Mouse (Mus musculus): ENCODE measurements around the gene Blvrb. TPM values are rescaled to one million over a fixed set of nuclear protein-coding genes. Genes with fewer than 3 reads are reported as not detected.
A peak's percentile ranks its signal among the peaks of the same experiment; 100 is the strongest.

Gene Blvrb
- total RNA-seq, 2 experiments from 2014 or later: 38.2 to 40.8 TPM

DNA sequence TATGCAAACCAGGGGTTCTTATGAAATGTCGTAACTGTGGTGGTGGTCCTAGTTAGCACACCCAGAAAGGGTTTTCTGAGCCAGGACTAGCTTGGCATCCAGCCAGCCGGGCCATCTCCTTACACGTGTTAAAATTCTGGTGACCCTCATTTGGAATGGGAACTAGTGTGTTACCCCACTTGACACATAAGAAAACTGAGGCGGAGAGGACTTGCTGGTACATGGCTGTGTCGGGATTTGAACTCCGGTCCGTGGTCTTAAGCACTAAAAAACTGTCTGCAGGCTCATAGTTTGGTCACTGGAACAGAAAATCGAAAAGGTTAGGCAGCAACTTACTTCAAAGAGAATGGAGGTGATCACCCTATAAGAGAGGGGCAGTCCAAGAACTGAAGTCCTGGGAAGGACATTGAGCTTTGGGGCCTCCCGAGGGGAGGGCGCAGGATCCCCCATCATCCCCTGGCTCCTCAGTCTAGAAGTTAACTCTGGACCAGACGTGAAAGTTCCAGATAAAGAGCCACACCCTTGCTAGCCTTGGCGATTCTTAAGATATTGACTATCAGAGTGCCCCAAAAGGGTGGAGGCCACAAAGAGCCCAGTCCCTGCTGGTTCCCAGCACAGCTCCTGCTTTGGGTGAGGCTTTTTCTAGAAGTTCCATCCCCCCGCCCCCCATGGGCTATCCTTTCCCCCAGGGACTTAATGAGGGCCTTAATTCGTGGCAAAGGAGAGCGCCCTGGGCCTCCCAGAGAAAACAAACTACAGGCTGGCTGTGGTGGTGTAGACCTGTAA lies 836 bp downstream of the Blvrb start:
- intact Hi-C loops (cut with DNase I): loop anchor here (1.0 to 5.0 kb wide), 2 partner anchors 24 to 111 kb away; partner anchors contain the start of gene Ltbp4
- DNase-seq: peak; percentile 12 to 21

- peak; percentile 75 to 89 for DNase-seq
- intact Hi-C loops (cut with DNase I): loop anchor here (5.0 kb wide), 1 partner anchor 112 kb away; the partner anchor contains the start of gene Ltbp4
Observed at GRCm38 (mm10) chr7:27449256-27449862, 1.6 kb downstream of the Blvrb start.

DNA sequence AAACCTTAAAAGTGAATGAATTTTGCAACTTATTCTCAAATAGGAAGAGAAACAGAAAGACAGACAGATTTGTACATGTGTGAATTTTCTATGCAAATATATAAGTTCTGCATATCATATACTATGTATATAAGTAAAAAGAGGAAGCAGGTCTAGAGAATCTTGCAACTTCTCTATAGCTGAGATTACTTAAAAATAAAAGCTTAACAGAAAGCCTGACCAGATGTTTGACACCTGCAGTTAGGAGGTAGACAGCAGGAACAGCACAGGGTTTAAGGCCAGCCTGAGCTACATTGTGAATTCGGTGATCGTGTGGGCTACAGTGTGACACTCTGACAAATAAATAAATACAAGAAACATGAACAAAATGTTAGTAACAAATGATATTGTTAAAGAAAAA lies 3.6 kb downstream of the Blvrb start:
- no peak for DNase-seq
- intact Hi-C loops (cut with DNase I): no loop called here

DNA sequence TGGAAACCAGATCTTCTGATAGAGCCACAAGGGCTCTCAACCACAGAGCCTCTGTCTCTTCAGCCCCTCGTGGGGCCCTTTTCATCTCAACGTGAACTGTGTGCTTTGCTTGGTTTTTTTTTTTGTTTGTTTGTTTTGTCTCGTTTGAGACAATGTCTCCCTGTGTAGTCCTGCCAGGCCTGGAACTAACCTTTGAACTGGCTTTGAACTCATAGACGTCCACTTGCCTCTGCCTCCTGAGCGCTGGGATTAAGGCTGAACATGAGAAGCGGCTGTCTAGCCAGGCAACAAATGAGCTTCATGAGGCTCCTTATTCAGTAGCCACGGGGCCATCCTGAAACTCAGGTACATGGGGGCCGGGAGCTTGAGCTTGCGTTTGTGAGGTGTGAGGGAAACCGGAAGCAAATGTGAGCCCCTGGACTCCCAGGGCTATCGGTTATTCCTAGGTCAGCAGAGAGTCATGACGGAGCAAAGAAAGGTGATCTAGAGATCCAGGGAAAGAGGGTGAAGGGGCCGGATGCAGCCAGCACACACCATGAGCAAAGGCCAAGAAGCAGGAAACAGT lies 4.5 kb downstream of the Blvrb start:
- no peak for DNase-seq
- intact Hi-C loops (cut with DNase I): loop anchor here (2.0 kb wide), 1 partner anchor 15 kb away; no protein-coding TSS in a partner anchor

- intact Hi-C loops (cut with DNase I): no loop called here
- no peak for DNase-seq
Observed at GRCm38 (mm10) chr7:27454461-27455121, 6.8 kb downstream of the Blvrb start.

DNA sequence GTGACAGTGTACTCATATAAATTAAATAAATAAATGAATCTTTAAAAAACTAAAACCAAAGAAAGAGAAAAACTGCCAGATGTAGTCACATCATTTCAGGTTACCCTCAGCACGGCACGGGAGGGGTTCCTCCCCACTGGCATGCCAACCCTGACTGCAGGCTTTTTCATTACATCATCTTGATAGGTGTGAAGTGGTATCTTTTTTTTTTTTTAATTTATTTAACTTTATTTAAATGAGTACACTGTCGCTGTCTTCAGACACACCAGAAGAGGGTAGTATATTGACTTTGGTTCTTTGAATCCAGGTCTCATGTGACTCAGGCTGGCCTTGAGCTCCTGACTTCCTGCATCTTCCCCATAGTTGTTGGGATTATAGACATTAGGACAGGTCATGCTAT lies 7.5 kb downstream of the Blvrb start:
- intact Hi-C loops (cut with DNase I): no loop called here

DNA sequence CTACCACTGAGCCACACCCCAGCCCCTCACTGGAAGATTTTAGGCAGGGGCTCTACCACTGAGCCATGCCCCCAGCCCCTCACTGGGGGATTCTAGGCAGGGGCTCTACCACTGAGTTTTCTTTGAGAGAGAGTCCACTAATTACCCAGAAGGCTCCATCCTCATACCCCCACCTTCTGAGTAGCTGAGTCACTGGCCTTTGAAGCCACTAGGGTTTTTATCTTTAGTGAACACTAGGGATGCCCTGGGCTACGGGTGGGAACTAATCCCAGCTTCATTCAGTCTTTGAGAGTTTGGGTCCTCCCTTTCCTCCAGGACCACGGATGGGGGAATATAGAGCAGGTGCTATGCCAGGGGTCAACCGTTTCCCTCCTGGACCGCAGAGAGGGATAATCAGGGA lies 10.8 kb downstream of the Blvrb start:
- no peak for DNase-seq
- intact Hi-C loops (cut with DNase I): no loop called here

More for the DNA sequence above, 7.5 kb downstream of the Blvrb start:
- DNase-seq: no peak

GRCm38 (mm10) chr7:27459640-27460039 lies 11.9 kb downstream of the Blvrb start:
- DNase-seq: no peak
- intact Hi-C loops (cut with DNase I): no loop called here

GRCm38 (mm10) chr7:27460477-27460876 lies 12.7 kb downstream of the Blvrb start:
- no peak for DNase-seq
- intact Hi-C loops (cut with DNase I): no loop called here

- no peak for DNase-seq
- intact Hi-C loops (cut with DNase I): loop anchor here (2.0 kb wide), 1 partner anchor 15 kb away; no protein-coding TSS in a partner anchor
Observed at GRCm38 (mm10) chr7:27467648-27468047, 19.9 kb downstream of the Blvrb start.

DNA sequence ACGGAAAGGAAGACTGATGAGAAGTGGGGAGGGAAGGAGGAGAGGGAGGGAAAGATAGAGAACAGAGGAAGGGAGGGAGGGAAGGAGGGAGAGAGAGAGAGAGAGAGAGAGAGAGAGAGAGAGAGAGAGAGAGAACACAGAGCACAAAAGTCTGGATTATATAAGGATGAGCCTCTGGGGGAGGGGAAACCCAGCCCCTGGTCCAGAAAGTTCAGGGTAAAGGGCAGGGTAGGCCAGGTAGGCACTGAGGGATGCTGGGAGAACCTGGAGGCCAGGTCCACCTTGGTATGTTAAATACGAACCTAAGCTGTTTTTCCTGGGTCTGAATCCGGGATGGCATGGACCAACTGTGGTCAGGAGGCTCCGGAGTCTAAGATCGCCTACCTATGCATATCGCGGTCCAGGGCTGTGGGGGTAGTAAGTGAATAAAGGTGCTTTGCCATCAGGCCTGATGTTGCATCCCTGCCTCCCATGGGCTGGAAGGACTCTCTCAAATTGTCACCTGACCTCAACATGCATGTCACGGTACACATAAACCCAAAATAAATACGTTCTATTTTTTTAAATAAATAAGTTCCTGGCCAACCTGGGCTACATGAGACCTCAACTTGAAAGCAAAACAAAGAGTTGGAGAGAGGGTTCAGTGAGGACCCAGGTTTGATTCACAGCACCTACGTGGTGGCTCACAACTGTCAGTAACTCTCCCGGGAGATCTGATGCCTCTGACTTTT lies 23.8 kb downstream of the Blvrb start:
- intact Hi-C loops (cut with DNase I): loop anchor here (1.0 to 10.0 kb wide), 2 partner anchors 23 to 307 kb away; partner anchors contain the start of gene Egln2
- DNase-seq: no peak

- intact Hi-C loops (cut with DNase I): loop anchor here (1.0 to 10.0 kb wide), 2 partner anchors 24 to 308 kb away; partner anchors contain the start of gene Egln2
- peak in 1 of 2 experiments; percentile 47 for DNase-seq
Observed at GRCm38 (mm10) chr7:27472596-27472995, 24.8 kb downstream of the Blvrb start.

- intact Hi-C loops (cut with DNase I): loop anchor here (10.0 kb wide), 1 partner anchor 308 kb away; the partner anchor contains the start of gene Egln2
- peak; percentile 100 for DNase-seq
Observed at GRCm38 (mm10) chr7:27473156-27473834, 25.5 kb downstream of the Blvrb start, which contains the start of gene Sertad3. Sertad3 (plus strand) TSS chr7:27473768.

GRCm38 (mm10) chr7:27473835-27474489 lies 26.2 kb downstream of the Blvrb start:
- intact Hi-C loops (cut with DNase I): loop anchor here (2.0 to 10.0 kb wide), 2 partner anchors 35 to 309 kb away; partner anchors contain the start of gene Egln2
- DNase-seq: no peak

DNA sequence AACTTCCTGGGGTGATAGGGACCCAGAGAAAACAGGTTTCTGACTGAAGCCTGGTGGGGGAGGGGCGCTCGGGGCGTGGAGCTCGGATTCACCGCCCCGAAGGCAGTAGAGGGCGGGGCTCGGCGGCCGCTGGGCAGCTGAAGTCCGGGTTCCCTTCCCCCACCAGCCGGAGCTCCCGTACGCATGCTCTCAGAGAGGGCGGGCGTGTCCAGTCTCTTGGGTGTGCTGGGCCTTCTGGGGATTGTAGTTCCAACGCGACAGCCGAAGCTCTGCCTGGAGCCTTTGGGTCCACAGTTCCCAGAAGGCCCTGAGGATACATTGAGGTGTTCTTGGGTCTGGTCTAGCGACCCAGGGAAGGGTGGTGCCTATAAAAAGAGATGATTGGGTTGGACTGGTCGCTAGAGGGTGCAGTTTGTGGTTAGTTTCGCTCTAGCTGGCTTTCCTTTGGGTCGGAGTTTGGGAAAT lies 26.7 kb downstream of the Blvrb start:
- intact Hi-C loops (cut with DNase I): loop anchor here (2.0 to 10.0 kb wide), 2 partner anchors 34 to 310 kb away; partner anchors contain the start of gene Egln2
- peak; percentile 99 for DNase-seq

- intact Hi-C loops (cut with DNase I): loop anchor here (1.0 to 10.0 kb wide), 3 partner anchors 33 to 311 kb away; partner anchors contain the start of gene Egln2
- no peak for DNase-seq
Observed at GRCm38 (mm10) chr7:27475596-27475995, 27.8 kb downstream of the Blvrb start.

DNA sequence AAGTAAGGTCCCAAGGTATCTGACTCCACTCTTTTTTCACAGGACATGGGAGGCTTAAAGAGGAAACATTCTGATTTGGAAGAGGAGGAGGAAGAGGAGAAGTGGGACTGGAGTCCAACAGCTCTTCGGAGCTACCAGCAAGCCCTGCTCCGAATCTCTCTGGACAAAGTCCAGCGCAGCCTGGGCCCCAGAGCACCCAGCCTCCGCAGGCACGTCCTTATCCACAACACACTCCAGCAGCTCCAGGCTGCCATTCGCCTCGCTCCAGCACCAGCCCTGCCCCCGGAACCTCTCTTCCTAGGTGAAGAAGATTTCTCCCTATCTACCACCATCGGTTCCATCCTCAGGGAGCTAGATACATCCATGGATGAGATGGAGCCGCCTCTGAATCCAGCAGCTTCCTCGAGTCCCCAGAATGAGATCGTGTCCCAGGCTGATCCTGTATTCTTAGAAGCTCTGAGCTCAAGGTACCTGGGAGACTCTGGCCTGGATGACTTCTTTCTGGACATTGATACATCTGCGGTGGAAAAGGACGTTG lies 28.4 kb downstream of the Blvrb start:
- DNase-seq: peak; percentile 44 to 53

DNA sequence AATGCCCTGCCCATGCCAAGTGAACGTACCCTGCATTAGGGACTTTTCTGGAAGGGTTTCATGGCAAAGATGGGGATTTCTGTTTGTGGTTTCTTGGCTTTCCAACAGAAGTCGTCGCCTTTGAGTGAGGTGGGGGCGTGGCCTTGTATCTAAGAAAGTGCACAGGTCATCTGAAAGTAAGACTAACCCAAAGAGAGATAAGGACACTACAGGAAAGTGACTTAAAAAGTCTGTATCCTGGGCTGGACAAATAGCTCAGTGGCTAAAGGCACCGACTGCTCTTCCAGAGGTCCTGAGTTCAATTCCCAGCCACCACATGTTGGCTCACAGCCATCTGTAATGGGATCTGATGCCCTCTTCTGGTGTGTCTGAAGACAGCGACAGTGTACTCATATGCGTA lies 30.8 kb downstream of the Blvrb start:
- intact Hi-C loops (cut with DNase I): loop anchor here (10.0 kb wide), 1 partner anchor 314 kb away; the partner anchor contains the start of gene Egln2
- DNase-seq: no peak

More for the DNA sequence above, 28.4 kb downstream of the Blvrb start:
- intact Hi-C loops (cut with DNase I): loop anchor here (10.0 kb wide), 1 partner anchor 311 kb away; the partner anchor contains the start of gene Egln2

All from heart, postnatal 10 days (tissue).